Mouse (Mus musculus) kidney, adult 2 months (tissue): ENCODE results near the gene Spats1. TPM values are rescaled to one million over a fixed set of nuclear protein-coding genes. Genes with fewer than 3 reads are reported as not detected.

Experiments
- DNase-seq: peaks from one replicate; pipeline ENCODE4 v3.0.0; 2021
- H3K27ac ChIP-seq: fragments of 200-500 bp; 2 replicates; pipeline ENCODE4 v1.5.1; 2012; ENCODE audit warnings: low read depth, low read length, control low read depth, inconsistent platforms; ENCODE audit not compliant: insufficient read depth
- H3K27me3 ChIP-seq: fragments of 200-500 bp; replicated peaks from 2 replicates; pipeline ENCODE4 v1.6.1; 2012; ENCODE audit warnings: mild to moderate bottlenecking, moderate library complexity, low read length, inconsistent platforms; ENCODE audit not compliant: control insufficient read depth, insufficient read depth
- H3K36me3 ChIP-seq: fragments of 200-500 bp; 2 replicates; pipeline ENCODE4 v1.6.1; 2012; ENCODE audit warnings: mild to moderate bottlenecking, moderate library complexity, low read length, inconsistent platforms; ENCODE audit not compliant: control insufficient read depth, insufficient read depth
- H3K4me1 ChIP-seq: fragments of 200-500 bp; 2 replicates; pipeline ENCODE4 v1.6.1; 2011; ENCODE audit warnings: low read length; ENCODE audit not compliant: control insufficient read depth, insufficient read depth
- H3K4me3 ChIP-seq: fragments of 200-500 bp; 2 replicates; pipeline ENCODE4 v1.5.1; 2011; ENCODE audit warnings: mild to moderate bottlenecking, low read depth, low read length, control low read depth; ENCODE audit not compliant: insufficient read depth
- CTCF ChIP-seq: fragments of 200-500 bp; conservative IDR thresholded peaks from 2 replicates; pipeline ENCODE4 v1.5.1; 2011; ENCODE audit warnings: low read depth, mild to moderate bottlenecking, control low read depth, low read length, moderate library complexity, mixed read lengths; ENCODE audit not compliant: insufficient read depth, insufficient read length
- POLR2A ChIP-seq: fragments of 200-500 bp; IDR thresholded peaks from one replicate; pipeline ENCODE4 v1.6.1; 2011; ENCODE audit warnings: low read depth, low read length, control low read depth
- WGBS: fragments of 180-500 bp; shearing (Covaris S2); methylation state at CpG from one replicate; pipeline ENCODE4 v1.1.7; 2018; 5-methylcytosine and 5-hydroxymethylcytosine counted together
- polyA plus RNA-seq: library from polyadenylated mRNA; depleted of rRNA; stranded (reverse); fragments of >200 nt; gene quantifications from 2 replicates; pipeline ENCODE4 v1.2.3, GENCODE M21; 2012

Gene Spats1
- polyA plus RNA-seq, 1 experiment, result 0.45 TPM

DNA sequence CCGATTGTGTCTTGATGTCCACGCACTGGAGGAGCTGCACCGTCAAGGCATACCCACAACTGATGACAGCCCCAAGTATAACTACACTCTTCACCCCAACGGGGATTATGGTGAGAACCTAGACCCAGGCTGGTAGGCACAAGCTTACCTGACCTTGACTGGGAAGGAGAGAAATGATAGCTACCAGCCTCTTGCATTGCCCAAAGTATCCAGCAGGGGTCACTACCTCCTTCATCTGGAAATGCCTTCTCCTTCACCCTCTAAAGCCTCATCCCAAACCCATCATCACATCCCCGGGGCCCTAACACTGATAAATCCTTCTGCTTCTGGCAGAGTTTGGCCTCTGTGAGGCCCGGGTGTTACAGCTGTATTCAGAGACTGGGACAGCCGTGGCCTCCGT is 41.3 kb upstream of the Spats1 start:
- Histone ChIP-seq H3K27ac (no peak overlapping the region), H3K27me3 (no peaks in the 10 kb centered on the region), H3K4me1 (no peaks in the 10 kb centered on the region), H3K36me3 (no peaks in the 10 kb centered on the region), H3K4me3 (no peak overlapping the region)
- peak; percentile 73 for DNase-seq
- WGBS, result 39% methylated on average over 8 of the region's 8 CpGs
- TF ChIP-seq POLR2A (no peak), CTCF (peak; percentile 81)

DNA sequence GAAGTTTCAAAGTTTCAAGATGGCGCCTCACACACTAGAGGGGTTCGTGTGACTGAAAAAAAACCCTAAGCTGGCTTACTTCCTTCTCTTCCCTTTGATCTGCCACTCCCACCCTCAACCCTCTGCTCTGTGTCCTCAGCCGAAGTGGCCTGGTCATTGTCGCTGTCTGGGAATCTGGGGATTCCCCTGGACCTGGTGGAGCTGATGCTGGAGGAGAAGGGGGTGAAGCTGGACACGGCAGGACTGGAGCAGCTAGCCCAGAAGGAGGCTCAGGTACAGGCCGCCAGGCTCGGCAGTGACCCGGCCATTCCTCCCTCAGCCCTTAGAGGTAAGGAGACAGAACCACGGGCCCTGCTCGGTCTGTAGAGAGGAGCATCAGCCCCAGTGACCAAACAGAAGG is 40.6 kb upstream of the Spats1 start:
- Histone ChIP-seq H3K36me3 (no peaks in the 10 kb centered on the region), H3K4me1 (no peaks in the 10 kb centered on the region), H3K4me3 (no peak overlapping the region), H3K27me3 (no peaks in the 10 kb centered on the region), H3K27ac (no peak overlapping the region)
- DNase-seq, result no peak
- 86% methylated on average over 10 of the region's 10 CpGs for WGBS
- TF ChIP-seq CTCF (no peak), POLR2A (no peak)

DNA sequence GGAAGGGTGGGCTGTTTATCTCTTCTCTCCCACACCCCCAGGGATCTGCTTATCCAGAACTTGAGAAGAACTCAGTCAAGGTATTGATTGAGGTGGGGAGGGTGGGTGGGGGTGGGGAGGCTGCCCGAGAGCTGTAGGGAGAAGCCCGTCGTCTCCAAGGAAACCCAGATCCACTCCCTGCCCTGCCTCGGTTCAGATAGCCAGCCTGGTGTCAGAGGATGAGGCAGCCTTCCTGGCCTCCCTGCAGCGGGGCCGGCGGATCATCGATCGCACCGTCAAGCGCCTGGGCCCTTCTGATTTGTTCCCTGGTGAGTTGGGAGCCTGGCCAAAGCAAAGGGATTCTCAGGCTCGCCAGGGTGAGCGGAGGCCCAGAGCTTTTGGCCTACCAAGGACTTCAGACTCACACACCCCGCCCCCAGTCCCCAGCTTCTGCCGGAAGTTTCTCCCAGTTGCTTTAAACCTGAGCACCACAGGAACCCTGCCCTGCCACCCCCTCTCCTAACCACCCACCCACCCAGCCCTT is 40.0 kb upstream of the Spats1 start:
- H3K27me3 ChIP-seq, result no peaks in the 10 kb centered on the region
- H3K36me3 ChIP-seq, result no peaks in the 10 kb centered on the region
- no peak overlapping the region for H3K4me3 ChIP-seq
- no peaks in the 10 kb centered on the region for H3K4me1 ChIP-seq
- DNase-seq, result no peak
- TF ChIP-seq CTCF, result no peak
- TF ChIP-seq POLR2A, result no peak
- H3K27ac ChIP-seq, result no peak overlapping the region
- WGBS, result 72% methylated on average over 15 of the region's 15 CpGs

DNA sequence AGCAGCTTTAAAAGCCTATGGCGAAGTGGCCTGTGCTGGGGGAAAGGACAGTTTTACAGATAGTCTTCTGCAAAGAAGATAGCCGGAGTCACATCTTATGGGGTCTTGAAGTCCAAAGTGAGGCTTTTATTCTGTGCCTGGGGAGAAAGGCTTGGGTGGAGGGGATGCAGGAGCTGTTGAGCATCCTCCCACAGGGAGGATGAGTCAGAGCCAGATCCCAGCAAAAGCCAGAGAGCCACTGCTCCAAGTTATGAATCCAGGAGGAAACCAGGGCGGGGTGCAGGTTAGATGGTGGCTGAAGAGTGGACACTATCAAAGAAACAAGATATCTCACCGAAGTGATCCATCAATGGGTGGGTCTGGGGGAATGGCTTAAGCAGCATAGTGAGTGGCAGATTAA is 36.5 kb upstream of the Spats1 start:
- Histone ChIP-seq H3K36me3 (no peaks in the 10 kb centered on the region), H3K27ac (no peak overlapping the region), H3K4me3 (no peak overlapping the region), H3K4me1 (peaks cover 3% of the 10 kb centered on the region; the same call in 1 of the 2 replicates), H3K27me3 (no peaks in the 10 kb centered on the region)
- DNase-seq, result no peak
- TF ChIP-seq CTCF (no peak), POLR2A (no peak)
- WGBS, result 90% methylated on average over 4 of the region's 4 CpGs

DNA sequence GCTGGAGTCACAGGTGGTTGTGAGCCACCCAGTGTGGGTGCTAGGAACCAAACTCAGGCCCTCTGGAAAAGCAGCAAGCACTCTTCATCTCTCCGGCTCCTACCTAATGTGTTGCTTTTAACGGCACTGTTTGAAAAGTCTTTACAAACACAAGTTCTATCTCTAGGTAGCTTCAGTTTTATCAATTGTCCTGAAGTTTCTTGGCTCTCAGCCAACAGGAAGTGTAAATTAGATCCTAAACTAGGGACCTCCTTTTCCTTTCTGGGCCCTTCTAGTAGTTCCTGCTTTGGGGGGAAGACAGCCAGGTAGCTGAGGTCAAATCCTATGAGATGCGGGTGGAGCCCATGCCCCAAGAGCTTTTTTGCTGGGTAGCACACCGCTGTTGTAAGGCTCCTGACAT is 35.7 kb upstream of the Spats1 start:
- 94% methylated on average over 4 of the region's 4 CpGs for WGBS
- Histone ChIP-seq H3K27ac (no peak overlapping the region), H3K4me1 (peaks cover 3% of the 10 kb centered on the region; the same call in 1 of the 2 replicates), H3K27me3 (no peaks in the 10 kb centered on the region), H3K36me3 (no peaks in the 10 kb centered on the region), H3K4me3 (no peak overlapping the region)
- DNase-seq, result no peak
- TF ChIP-seq CTCF (no peak), POLR2A (no peak)

DNA sequence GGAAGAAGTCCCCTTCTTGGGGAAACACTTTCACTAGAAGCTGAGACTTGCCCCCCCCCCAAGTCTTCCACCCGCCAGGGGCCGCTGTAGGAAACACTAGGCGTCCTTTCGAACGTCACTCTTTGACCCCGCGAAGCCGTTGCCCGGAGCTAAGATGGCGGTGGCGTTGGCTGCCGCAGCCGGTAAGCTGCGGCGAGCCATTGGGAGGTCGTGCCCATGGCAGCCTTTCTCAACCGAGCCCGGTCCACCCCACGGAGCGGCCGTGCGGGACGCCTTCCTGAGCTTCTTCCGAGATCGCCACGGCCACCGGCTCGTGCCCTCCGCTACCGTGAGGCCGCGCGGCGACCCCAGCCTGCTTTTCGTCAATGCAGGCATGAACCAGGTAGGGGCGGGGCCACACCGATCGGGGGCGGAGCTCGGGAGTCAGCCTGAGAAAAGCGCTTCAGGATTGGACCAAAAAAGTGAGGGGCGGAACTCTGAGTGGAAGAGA is 31.5 kb upstream of the Spats1 start, which contains the start of gene Aars2:
Aars2 (plus strand) TSS at position 142 of the 490 bp plus-strand sequence.
- TF ChIP-seq CTCF (peak; percentile 67), POLR2A (no peak)
- H3K4me3 ChIP-seq, result peak within 1 kb of the TSS; percentile 85
- H3K36me3 ChIP-seq, result no peaks in the 10 kb centered on the region
- DNase-seq, result peak; percentile 97
- peaks cover 3% of the 10 kb centered on the region; the same call in 1 of the 2 replicates for H3K4me1 ChIP-seq
- H3K27ac ChIP-seq, result peak within 1 kb of the TSS; percentile 88
- WGBS, result under 1% methylated on average over 42 of the region's 42 CpGs
- no peaks in the 10 kb centered on the region for H3K27me3 ChIP-seq

DNA sequence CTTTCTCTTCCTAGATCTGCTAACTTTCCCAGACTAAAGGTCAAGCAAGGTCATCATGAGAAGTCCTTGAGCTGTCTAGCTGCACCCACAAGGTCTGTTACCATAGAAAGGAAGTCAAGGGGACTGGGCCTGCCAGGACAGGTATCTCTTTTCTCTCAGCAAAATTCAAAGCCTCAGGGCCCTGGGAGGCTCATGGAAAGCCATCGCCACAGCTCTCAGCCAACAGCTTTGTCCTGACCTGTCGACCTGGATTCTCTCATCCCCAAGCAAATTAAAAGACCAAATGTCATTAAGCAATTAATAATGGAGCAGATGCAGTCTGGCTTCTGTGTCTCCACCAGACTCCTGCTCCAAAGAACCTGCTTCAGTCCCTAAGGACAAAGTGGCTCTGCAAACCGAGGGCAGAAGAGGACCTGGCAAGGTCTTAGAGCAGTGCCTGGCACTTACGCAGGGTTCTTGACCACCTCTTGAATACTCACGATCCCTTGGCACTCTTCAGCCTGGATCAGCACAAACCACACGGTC is 30.8 kb upstream of the Spats1 start:
- H3K27me3 ChIP-seq, result no peaks in the 10 kb centered on the region
- H3K27ac ChIP-seq, result no peak overlapping the region
- DNase-seq, result no peak
- peaks cover 3% of the 10 kb centered on the region; the same call in 1 of the 2 replicates for H3K4me1 ChIP-seq
- no peaks in the 10 kb centered on the region for H3K36me3 ChIP-seq
- TF ChIP-seq CTCF (no peak), POLR2A (no peak)
- H3K4me3 ChIP-seq, result no peak overlapping the region
- 69% methylated on average over 6 of the region's 6 CpGs for WGBS

DNA sequence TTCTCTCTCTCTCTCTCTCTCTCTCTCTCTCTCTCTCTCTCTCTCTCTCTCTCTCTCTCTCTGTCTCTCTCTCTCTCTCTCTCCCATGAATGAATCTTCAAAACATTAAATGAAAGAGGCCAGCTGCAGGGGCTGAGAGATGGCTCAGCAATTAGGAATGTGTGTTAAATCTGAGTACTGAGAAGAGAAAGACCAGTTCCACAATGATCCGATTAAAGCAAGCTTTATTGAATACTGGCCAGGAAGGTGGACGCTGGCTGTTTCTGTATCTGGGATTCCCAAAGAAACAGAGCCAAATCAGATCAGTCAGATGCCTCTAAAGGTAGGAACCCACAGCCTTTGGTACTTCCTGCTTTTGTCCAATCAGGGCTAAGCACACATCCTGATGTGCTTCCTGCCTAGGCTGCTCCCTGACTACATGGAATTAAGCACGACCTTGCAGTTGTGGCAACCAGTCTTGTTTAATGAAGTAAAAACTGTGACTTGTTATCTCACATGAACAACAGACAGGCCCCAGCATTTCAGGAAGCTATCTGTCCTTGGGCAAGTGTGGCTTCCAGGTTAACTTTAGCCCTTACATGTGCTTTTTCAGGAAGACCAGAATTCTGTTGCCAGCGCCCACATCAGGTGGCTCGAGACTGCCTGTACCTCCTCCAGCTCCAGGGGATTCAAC is 28.2 kb upstream of the Spats1 start:
- DNase-seq, result no peak
- no peak overlapping the region for H3K4me3 ChIP-seq
- no peak overlapping the region for H3K27ac ChIP-seq
- peaks cover 3% of the 10 kb centered on the region; the same call in 1 of the 2 replicates for H3K4me1 ChIP-seq
- no peak for TF ChIP-seq CTCF
- TF ChIP-seq POLR2A, result no peak
- no peaks in the 10 kb centered on the region for H3K36me3 ChIP-seq
- 47% methylated on average over 5 of the region's 5 CpGs for WGBS
- H3K27me3 ChIP-seq, result no peaks in the 10 kb centered on the region
